Mouse (Mus musculus): ENCODE data around the gene Hsd17b3.
A peak's percentile ranks its signal among the peaks of the same experiment; 100 is the strongest.
"Not testable (repeated sequence)": the region's sequence is repeated elsewhere in the genome, so short reads cannot be mapped to it uniquely, and the experiment has no call there.

The Hsd17b3 gene

DNA sequence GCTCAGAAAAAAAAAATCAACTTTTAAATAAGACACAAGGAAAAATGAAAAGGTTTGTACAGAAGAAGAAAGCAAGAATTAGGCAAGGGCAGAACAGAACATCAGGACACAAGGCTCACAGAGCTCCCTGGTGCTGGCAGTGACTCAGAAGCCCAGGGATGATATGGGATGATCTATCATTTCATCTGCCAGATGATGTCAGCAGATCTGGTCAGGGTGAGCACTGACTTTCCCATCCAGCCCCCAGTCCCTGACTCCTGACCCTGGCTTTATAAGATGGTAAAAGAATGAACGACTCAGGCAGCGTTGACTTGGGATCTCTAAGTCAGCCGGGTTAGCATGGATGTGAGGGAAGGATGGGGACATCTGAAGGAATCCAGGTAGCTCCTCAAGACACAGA is 5.7 kb downstream of the Hsd17b3 start:
- DNase-seq (ENCODE audit: low spot score in 2 of 2) = no peak

DNA sequence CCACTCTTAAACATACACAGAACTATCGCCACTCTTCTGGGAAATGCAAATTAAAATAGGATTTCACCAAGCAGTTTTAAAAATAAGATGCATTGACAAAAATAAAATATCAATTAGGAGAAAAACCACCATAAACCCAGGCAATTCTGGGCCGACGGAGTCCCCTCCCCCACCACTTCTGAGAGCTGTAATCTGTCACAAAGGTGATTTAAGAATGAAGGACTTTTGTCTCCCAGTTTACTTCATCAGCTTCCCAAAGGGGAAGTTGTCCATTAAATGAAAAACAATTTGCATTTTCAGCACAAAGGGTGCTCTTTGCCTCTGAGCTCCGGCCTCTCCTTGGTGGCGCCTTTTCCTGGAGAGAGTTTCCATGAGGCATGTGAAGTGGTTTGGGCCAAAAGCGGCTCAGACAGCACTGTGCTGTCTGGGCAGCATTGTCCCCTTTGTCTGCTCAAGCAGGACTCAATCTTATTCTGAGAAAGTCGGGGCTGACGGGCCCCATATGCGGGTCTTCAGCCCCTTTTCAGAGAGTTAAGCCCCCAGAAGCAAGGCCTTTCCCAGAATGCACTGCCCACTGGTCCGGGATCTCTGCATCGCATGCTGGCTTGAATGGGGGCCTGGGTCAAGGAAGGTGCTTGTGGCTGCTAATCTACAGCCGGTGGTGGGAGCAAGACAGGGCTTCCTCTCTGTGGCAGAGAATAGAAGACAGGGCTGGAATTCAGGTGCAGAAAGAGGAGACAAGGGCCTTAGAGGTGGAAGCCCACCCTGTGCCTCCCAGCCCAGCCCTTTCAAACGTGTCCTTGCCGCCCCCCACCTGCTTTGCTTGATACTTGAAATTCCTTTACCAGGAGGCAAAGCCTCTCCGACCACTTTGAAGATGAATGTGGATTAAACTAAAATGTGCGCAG is 7.8 kb downstream of the Hsd17b3 start:
- DNase-seq (ENCODE audit: low spot score in 2 of 2) = no peak

DNA sequence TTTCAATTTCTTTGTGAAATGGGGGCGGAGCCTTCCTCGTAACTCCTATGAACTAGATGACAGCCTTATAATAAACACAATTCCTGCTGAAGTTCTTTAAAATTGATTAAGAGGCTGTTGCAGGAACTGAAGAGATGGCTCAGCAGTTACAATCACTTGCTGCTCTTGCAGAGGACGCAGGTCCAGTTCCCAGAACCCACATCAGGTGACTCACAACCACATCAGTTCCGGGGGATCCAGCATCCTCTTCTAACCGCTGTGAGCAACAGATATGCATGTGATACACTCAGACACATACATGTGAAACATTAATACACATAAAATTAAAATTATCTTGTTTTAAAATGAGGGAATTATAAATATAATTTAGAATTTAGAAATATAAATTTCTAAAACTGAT is 11.4 kb downstream of the Hsd17b3 start:
- no peak for DNase-seq (ENCODE audit: low spot score in 2 of 2)

DNA sequence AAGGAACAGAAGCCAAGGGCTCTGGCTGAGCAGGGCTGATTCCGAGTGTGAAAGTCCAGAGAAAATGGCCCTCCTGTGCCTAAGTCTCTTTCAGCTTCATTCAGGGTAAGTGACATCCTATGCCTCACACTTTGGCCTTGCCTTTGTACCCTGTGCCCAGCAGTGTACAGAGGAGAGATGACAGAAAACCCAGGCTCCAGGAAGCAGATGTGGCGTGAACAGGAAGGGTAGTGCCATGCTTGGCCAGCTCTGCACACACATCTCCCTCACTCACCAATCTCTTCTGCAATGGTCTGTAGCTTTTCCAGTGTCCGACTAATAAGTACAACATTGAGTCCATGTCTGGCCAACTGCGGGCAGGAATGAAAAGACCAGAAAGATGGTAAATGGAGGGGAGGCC is 13.0 kb downstream of the Hsd17b3 start:
- DNase-seq (ENCODE audit: low spot score in 2 of 2) = no peak

- DNase-seq (ENCODE audit: low spot score in 2 of 2) = no peak
Measured at GRCm38 (mm10) chr13:64066653-64067052, 22.4 kb downstream of the Hsd17b3 start.

DNA sequence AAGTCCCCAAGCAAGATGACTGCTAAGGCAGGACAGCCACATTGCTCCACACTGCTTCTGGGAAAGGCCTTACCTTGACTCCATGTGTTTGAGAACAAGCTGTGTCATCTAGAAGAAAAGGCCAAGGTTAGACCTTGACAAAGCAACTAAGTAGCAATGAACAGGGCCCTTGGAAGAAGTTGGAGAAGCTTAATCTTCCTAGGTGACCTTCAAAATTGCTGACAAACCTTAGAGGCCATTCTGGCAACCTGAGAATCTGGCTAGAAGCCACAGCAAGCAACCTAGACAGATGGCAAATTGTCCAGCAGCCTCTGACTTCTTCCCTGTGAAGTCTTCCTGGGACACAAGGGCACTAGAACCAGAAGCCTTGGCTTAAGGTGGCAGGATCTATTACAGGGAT is 24.8 kb downstream of the Hsd17b3 start:
- no peak for DNase-seq (ENCODE audit: low spot score in 2 of 2)

DNA sequence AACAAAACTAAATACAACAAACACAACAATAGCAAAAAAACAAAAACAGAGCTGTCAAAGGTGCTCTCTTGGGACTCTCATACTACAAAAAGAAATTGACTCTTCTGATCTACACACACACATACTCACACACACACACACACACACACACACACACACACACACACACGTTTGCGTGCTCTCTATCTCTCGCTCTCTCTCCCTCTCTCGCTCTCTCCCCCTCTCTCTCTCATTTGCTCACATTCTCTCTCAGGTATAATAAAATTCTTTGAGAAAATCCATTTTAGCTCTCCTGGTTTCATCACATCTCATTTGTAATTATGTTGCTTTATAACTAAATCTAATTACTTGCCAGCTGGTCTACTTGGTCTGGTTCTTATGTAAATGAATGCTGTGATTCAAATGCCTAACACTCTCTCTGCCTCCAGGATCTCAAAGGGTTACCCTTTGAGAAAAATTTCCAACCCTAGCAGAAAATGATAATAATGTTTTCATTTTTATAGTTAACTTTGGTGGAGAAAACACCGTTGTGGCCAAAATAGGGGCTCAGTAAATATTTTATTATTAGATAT is 28.0 kb downstream of the Hsd17b3 start:
- DNase-seq (ENCODE audit: low spot score in 2 of 2) = no peak

DNA sequence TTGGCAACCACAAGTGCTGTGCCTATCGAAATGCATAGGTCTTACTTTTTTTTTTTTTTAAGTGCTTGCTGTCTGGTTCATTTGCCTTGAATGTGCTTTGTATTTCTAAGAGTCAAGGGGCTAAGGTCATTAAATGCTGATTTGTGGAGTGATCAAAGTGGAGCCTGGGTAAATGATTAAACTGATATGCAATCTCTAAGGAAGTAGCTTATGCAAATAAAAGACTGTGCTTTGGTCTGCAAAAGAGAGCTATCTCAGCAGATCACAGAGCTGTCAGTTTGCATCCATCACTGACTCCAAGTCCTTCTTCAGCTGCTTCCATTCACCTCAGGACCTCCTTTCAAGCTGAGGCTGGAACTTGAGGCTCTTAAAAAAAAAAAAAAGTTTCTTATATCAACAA is 35.1 kb downstream of the Hsd17b3 start:
- no peak for DNase-seq (ENCODE audit: low spot score in 2 of 2)

DNA sequence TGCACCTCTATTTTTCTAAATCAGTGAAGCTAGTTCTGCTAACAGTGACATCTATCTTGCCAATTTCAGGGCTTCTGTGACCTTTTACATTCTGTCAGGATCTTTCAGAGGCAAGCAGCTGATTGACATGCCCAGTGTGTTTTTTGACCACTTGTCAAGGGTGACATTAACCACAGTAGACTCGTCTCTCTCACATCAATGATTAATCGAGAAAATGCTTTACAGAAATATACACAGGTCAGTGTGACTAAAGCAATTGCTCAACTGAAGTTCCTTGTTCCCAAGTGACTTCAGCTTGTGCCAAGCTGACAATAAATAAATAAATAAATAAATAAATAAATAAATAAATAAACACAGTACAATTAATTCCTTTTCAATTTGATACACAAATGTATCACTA is 36.7 kb downstream of the Hsd17b3 start:
- not testable (repeated sequence) for DNase-seq (ENCODE audit: low spot score in 2 of 2)

DNA sequence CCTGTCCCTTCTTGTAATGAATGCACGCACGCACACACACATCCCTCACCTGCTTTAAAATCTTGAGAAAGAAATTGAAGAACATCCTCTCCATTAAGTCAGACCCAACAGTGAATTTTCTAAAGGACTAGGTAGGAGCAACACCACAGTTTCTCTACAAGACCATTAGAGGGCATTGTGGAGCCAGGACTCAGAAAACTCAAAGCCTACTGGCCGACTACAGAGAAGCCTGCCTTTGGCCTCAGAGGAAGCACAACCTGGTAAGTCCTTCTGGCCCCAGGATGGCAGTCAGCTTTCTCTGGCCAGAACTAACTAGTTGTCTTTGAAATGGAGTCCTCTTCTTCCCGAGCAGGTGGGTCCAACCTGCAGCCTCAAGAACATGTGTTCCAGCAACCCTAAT is 38.1 kb downstream of the Hsd17b3 start:
- no peak for DNase-seq (ENCODE audit: low spot score in 2 of 2)

GRCm38 (mm10) chr13:64049535-64049934 is 39.5 kb downstream of the Hsd17b3 start:
- no peak for DNase-seq (ENCODE audit: low spot score in 2 of 2)

DNA sequence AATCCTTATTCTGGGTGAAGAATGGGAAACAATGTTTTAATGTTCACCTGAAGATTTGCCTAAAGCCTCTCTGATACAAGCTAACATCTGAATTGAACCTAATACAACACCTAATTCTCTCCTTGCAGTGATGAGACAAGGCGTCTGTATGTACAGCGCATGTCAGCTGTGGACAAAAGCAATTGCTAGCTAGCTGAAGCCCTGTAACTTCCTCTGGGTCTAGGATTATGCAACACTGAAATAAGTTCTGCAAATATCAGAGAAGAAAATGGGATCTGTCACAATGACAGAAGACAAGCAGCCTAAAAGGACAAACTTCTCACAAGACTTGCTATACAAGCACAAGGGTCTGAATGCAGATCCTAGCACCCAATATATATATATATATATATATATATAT is 40.6 kb downstream of the Hsd17b3 start:
- no peak for DNase-seq (ENCODE audit: low spot score in 2 of 2)

DNA sequence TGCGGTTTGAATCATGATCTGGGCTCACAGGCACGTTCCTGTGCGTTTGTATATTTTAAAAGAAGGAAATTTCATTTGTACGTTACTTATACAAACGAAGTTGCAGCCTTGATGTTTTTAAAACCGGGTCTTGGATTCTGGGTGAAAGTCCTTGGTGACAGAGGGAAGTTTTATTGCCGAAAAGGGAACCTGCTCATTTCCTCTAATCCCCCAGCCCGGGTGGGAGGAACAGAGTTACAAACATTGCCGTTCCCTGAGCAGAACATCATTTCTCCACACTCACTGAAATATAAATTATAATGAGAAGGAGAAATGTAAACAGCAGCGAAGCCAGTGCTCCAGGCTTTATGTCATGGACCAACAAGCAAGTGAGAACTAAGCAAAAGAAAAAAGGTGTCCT is 49.1 kb downstream of the Hsd17b3 start:
- DNase-seq (ENCODE audit: low spot score in 2 of 2) = no peak

DNA sequence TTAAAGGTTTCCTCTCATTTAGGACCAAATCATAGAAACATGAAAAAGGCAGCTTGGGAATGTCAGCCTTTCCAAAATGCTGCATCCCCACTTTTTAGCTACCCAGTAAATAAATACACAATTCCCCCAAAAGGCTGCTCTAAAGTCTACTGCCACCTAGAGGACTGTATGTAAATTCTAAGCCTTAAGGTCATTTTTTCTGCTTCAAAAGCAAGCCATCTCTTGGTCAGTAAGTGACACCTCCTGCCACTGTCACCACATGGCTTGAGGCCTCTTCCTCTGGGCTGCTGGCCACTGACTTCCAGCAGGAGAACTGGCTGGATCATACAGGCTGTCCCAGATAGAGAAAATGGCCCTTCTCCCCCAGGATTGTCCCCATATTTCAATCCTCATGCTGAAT is 50.9 kb downstream of the Hsd17b3 start:
- no peak for DNase-seq (ENCODE audit: low spot score in 2 of 2)

- peak; percentile 26 to 46 for DNase-seq (ENCODE audit: low spot score in 2 of 2)
Measured at GRCm38 (mm10) chr13:64036079-64037011, 52.7 kb downstream of the Hsd17b3 start.

GRCm38 (mm10) chr13:64035036-64035435 is 54.0 kb downstream of the Hsd17b3 start:
- no peak for DNase-seq (ENCODE audit: low spot score in 2 of 2)

DNA sequence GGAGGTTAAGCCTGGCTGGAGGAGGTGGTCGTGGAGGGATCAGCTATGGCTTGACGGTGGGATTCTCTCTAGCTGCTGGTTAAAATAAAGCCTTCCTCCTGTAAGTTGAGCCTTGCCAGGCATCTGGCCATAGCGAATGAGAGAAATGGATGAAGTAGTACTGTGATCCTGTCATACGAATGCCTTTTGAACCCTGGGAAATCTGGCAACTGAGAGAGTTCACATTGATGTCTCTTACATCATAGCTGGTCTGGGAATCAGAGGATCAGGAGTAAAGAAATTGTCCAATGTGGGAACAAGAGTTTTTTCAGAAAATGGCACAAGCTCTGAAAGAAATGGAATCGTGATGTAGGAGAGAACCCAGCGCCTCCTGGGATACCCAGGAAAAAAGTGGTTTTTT is 55.1 kb downstream of the Hsd17b3 start:
- DNase-seq (ENCODE audit: low spot score in 2 of 2) = no peak

DNA sequence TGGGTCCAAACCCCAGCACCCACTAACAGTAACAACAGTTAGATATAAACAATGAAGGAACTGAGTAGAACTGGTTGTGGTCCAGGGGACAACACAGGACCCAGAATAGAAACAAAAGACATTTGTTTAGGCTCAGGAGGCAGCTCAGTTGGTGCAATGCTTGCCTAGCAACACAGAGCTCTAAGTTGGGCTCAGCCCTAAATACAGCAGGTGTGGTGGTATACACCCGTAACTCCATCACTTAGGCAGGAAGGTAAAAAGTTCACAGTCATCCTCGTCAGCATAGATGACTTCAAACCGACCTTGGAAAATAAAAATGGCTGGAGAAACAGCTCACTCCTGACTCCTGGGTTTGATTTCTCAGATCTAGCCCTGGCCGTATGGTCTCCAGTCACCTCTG is 55.8 kb downstream of the Hsd17b3 start:
- no peak for DNase-seq (ENCODE audit: low spot score in 2 of 2)

- no peak for DNase-seq (ENCODE audit: low spot score in 2 of 2)
Measured at GRCm38 (mm10) chr13:64031254-64031653, 57.8 kb downstream of the Hsd17b3 start.

- DNase-seq (ENCODE audit: low spot score in 2 of 2) = no peak
Measured at GRCm38 (mm10) chr13:64030792-64031191, 58.2 kb downstream of the Hsd17b3 start.

GRCm38 (mm10) chr13:64024803-64025202 is 64.2 kb downstream of the Hsd17b3 start:
- DNase-seq (ENCODE audit: low spot score in 2 of 2) = no peak

DNA sequence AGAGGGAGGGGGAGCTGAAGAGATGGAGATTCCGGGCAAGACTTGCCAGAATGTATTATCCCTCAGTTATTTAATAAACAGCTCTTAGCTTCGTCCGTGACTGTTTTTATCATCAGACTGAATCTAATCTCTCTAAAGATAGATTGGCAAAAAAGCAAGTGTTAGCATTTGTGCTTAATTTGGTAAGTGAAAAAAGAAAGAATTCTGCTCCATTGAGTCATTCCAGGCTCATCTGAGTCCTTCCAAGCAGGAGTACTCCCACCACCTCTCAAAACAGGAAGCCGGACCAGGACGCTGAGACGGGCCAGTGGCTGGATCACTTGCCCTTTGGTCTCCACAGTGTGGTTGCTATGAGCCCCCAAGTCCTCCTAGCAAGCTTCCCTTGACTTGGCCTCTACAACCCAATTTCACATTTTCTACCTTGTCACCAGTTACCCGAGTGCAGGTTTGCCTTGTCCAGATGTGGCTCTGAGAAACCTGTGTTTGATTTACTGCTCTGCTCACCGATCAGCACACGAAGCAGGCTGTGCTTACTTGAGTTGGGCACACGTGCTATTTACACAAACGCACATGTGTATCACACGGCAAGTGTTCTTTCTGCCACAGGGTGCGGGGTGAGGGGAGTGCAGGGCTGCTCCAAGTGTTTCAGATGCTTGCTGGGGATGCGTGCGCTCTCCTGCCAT is 66.1 kb downstream of the Hsd17b3 start:
- no peak for DNase-seq (ENCODE audit: low spot score in 2 of 2)

Data from urinary bladder, adult 18-20 months (tissue).